24 mouse cellular contexts compared by ENCODE assay signal in genomic region chr9:72862186-72862585, GRCm38 (mm10). TPM values are rescaled to one million over a fixed set of nuclear protein-coding genes. Genes with fewer than 3 reads are reported as not detected.
"Had no signal": no experiment of that assay in that cellular context is flagged by ENCODE, and none has a peak within 500 bp of the region (broad histone marks: within the 10 kb centered on the region; RNA-seq: fewer than 3 reads in every experiment).

No protein-coding gene starts in this region.

- DNase-seq: gastrocnemius, postnatal 14 days; gastrocnemius, postnatal 36 days; heart, adult 18-20 months; heart, postnatal 10 days; kidney, adult 18-20 months; kidney, adult 8-10 months; kidney, postnatal 10 days; kidney, postnatal 25 days; kidney, postnatal 4 days; liver; liver, embryonic 13.5 days had no signal

- H3K9ac ChIP-seq: heart, embryonic 12.5 days; hindbrain, embryonic 13.5 days; hindbrain, embryonic 15.5 days; intestine, embryonic 15.5 days; limb, embryonic 12.5 days; liver, embryonic 13.5 days; liver, embryonic 15.5 days had no signal

- H3K27me3 ChIP-seq: heart, embryonic 12.5 days; hindbrain, embryonic 13.5 days; hindbrain, embryonic 15.5 days; intestine, embryonic 15.5 days; limb, embryonic 12.5 days; liver, embryonic 13.5 days; liver, embryonic 15.5 days had no signal

- H3K4me3 ChIP-seq: heart, embryonic 10.5 days; heart, embryonic 12.5 days; hindbrain, embryonic 13.5 days; hindbrain, embryonic 15.5 days; intestine, embryonic 15.5 days; left cerebral cortex, adult 2 months; limb, embryonic 10.5 days; limb, embryonic 12.5 days; liver, embryonic 13.5 days; liver, embryonic 15.5 days had no signal

- H3K9me3 ChIP-seq: heart, embryonic 10.5 days; heart, embryonic 12.5 days; hindbrain, embryonic 13.5 days; hindbrain, embryonic 15.5 days; intestine, embryonic 15.5 days; limb, embryonic 10.5 days; limb, embryonic 12.5 days; liver, embryonic 13.5 days; liver, embryonic 15.5 days had no signal

- H3K4me1 ChIP-seq: heart, embryonic 12.5 days; hindbrain, embryonic 13.5 days; hindbrain, embryonic 15.5 days; intestine, embryonic 15.5 days; liver, embryonic 13.5 days; liver, embryonic 15.5 days had no signal

- H3K27ac ChIP-seq: heart, embryonic 10.5 days; hindbrain, embryonic 13.5 days; hindbrain, embryonic 15.5 days; intestine, embryonic 15.5 days; left cerebral cortex, adult 2 months; limb, embryonic 10.5 days; limb, embryonic 12.5 days; liver, embryonic 13.5 days; liver, embryonic 15.5 days had no signal

- H3K36me3 ChIP-seq: hindbrain, embryonic 13.5 days; hindbrain, embryonic 15.5 days; intestine, embryonic 15.5 days; limb, embryonic 12.5 days; liver, embryonic 13.5 days; liver, embryonic 15.5 days had no signal

- H3K4me2 ChIP-seq: heart, embryonic 12.5 days; hindbrain, embryonic 13.5 days; hindbrain, embryonic 15.5 days; intestine, embryonic 15.5 days; limb, embryonic 12.5 days; liver, embryonic 11.5 days; liver, embryonic 13.5 days; liver, embryonic 15.5 days had no signal

- ATAC-seq: inflammation-experienced regulatory T-cells, adult 6 months; intestine, embryonic 15.5 days; intestine, postnatal 0 days had no signal

RNA-seq across cellular contexts. Expression of gene Prtg, which starts 55.5 kb away (rescaled TPM):
- total RNA-seq: hematopoietic stem cell, adult 5-6 weeks had no signal
